Mouse (Mus musculus) NIH3T3 (cell line): Measurements from ENCODE around the gene Serp2.
A peak's percentile ranks its signal among the peaks of the same experiment; 100 is the strongest.

ENCODE experiments used
- DNase-seq: peaks from one replicate; pipeline ENCODE4 v3.0.0-alpha.2; 2012; ENCODE audit warnings: low read depth

Gene Serp2

GRCm38 (mm10) chr14:76556852-76557208 is at the start of gene Serp2:
Serp2 (minus strand) TSS chr14:76556889.
- no peak for DNase-seq

GRCm38 (mm10) chr14:76605931-76606534 is 49.3 kb upstream of the Serp2 start:
- no peak for DNase-seq

GRCm38 (mm10) chr14:76604012-76604411 is 47.3 kb upstream of the Serp2 start:
- no peak for DNase-seq

- DNase-seq: no peak
Observed at GRCm38 (mm10) chr14:76601654-76602053, 45.0 kb upstream of the Serp2 start.

- DNase-seq: no peak
Observed at GRCm38 (mm10) chr14:76600391-76600790, 43.7 kb upstream of the Serp2 start.

- no peak for DNase-seq
Observed at GRCm38 (mm10) chr14:76599706-76600105, 43.0 kb upstream of the Serp2 start.

GRCm38 (mm10) chr14:76598518-76599216 is 42.0 kb upstream of the Serp2 start:
- DNase-seq: no peak

GRCm38 (mm10) chr14:76597751-76598150 is 41.1 kb upstream of the Serp2 start:
- DNase-seq: no peak

GRCm38 (mm10) chr14:76595048-76595859 is 38.6 kb upstream of the Serp2 start:
- no peak for DNase-seq

GRCm38 (mm10) chr14:76594351-76594885 is 37.7 kb upstream of the Serp2 start:
- DNase-seq: peak; percentile 31

- DNase-seq: peak; percentile 54
Observed at GRCm38 (mm10) chr14:76593630-76594193, 37.0 kb upstream of the Serp2 start.

GRCm38 (mm10) chr14:76592721-76593120 is 36.0 kb upstream of the Serp2 start:
- DNase-seq: no peak

GRCm38 (mm10) chr14:76592090-76592489 is 35.4 kb upstream of the Serp2 start:
- no peak for DNase-seq

GRCm38 (mm10) chr14:76590134-76590533 is 33.4 kb upstream of the Serp2 start:
- DNase-seq: no peak

GRCm38 (mm10) chr14:76589671-76590070 is 33.0 kb upstream of the Serp2 start:
- DNase-seq: peak; percentile 50

- DNase-seq: no peak
Observed at GRCm38 (mm10) chr14:76585831-76586405, 29.2 kb upstream of the Serp2 start.

GRCm38 (mm10) chr14:76583985-76584384 is 27.3 kb upstream of the Serp2 start:
- DNase-seq: no peak

GRCm38 (mm10) chr14:76581974-76582922 is 25.6 kb upstream of the Serp2 start:
- no peak for DNase-seq

GRCm38 (mm10) chr14:76579660-76580061 is 23.0 kb upstream of the Serp2 start:
- no peak for DNase-seq

- peak; percentile 62 for DNase-seq
Observed at GRCm38 (mm10) chr14:76577840-76578239, 21.2 kb upstream of the Serp2 start.

- peak; percentile 54 for DNase-seq
Observed at GRCm38 (mm10) chr14:76570292-76570691, 13.6 kb upstream of the Serp2 start.
